Mouse (Mus musculus): ENCODE data around the gene Dtx4.

GRCm38 (mm10) chr19:12518541-12518890, 17.3 kb upstream of the Dtx4 start:
- TF ChIP-seq CTCF (IDR thresholded peaks at IDR 0.05; ENCODE audit: low read depth, low read length) = no peak
- TF ChIP-seq EP300 (IDR thresholded peaks at IDR 0.05; ENCODE audit: insufficient read depth, low read depth, low read length) = no peak
